Mouse (Mus musculus) spleen, postnatal 14 days (tissue): ENCODE results near the gene Insl5.

Source experiments
- DNase-seq, 2 experiments: peaks; one replicate each; pipeline ENCODE4 v3.0.0; 2021 to 2022; ENCODE audit warnings: low spot score in 2 of 2

Gene Insl5

GRCm38 (mm10) chr4:102990016-102990415, 36.6 kb downstream of the Insl5 start:
- DNase-seq = no peak

- no peak for DNase-seq
Measured at GRCm38 (mm10) chr4:102989391-102989790, 37.3 kb downstream of the Insl5 start.

- no peak for DNase-seq
Measured at GRCm38 (mm10) chr4:102988526-102988925, 38.1 kb downstream of the Insl5 start.

GRCm38 (mm10) chr4:102987756-102988155, 38.9 kb downstream of the Insl5 start:
- no peak for DNase-seq

- DNase-seq = no peak
Measured at GRCm38 (mm10) chr4:102987325-102987724, 39.3 kb downstream of the Insl5 start.

GRCm38 (mm10) chr4:102986917-102987316, 39.7 kb downstream of the Insl5 start:
- DNase-seq = peak in 1 of 2 experiments; percentile 13

DNA sequence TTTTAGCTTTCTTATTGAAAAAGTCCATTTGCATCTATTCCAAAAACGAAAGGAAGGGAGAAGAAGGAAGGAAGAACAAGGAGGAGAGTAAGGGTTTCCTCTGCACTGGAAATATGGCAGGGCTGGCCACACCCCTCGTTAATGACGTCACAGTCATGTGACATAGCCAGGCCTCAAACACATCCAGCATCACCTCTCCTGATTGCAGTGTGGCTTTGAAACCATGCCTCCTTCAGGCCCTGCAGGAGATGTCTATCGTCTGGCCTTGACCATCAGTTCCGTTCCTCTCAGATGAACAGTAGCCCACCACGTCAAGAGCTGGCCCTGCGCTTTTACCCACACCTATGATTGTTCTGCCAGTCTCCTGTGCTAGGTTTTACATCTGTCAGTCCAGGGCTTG, 40.5 kb downstream of the Insl5 start:
- no peak for DNase-seq

DNA sequence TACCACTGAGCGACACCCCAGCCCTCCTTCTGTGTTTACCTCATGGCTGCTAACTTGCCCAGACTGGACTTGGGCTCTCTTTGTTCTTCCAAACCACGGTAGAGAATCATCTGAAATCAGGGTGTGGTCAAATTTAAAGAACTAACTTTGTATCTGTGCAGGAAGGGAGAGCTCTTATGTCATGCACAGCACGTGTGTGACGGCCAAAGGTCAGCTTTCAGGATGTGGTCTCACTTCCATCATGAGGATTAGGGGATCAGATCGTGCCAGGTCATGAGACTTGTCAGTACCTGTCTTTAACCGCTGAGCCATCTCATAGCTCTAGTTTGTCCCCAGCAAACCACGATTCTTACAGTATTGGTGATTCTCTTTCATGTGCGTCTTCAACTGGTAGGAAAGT, 44.9 kb downstream of the Insl5 start:
- DNase-seq = no peak

DNA sequence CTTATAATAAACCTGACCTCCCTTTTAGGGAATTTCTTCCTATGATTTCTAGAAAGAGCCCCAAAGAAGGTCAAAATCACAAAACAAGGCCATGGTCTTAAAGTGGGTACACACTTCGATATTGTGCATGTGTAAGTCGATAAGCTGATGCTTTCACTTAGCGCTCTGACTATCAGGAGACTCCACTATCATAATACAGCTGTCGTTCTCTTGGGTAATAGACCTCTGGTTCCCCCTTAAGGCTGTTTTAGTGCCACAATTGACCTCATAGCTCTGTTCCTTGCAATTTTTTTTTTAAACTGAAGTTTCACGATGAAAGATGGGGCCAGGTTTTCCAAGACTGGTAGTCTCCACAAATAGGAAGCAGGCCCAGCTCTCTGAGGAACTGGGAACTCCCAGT, 47.3 kb downstream of the Insl5 start:
- no peak for DNase-seq

GRCm38 (mm10) chr4:102978440-102978839, 48.2 kb downstream of the Insl5 start, which contains the start of gene Tctex1d1:
Tctex1d1 (plus strand) TSS chr4:102978606.
- no peak for DNase-seq

DNA sequence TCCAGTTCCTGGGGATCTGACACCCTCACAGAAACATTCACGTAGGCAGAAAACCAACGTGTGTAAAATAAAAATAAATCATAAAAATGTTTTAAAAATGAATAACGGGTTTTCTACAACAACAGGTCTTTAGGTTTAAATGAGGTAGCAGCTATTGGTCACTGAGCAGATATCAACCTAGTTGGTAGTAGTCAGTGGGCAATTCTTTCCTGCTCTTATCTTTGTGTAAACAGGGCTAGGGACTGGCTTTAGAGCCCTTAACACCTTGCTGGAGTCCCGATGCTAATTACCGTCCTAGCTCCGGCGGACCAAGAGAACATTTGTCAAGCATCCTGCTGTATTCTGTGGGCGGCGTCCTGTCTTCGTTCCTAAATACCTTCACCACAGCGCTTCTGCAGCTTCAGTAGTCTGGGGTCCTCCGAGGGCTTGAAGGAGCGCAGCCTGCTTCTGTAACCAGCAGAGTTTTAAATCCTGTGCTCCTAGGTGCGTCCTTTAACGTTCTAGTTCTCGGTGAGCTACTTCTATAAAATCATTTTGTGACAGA, 48.8 kb downstream of the Insl5 start:
- no peak for DNase-seq

DNA sequence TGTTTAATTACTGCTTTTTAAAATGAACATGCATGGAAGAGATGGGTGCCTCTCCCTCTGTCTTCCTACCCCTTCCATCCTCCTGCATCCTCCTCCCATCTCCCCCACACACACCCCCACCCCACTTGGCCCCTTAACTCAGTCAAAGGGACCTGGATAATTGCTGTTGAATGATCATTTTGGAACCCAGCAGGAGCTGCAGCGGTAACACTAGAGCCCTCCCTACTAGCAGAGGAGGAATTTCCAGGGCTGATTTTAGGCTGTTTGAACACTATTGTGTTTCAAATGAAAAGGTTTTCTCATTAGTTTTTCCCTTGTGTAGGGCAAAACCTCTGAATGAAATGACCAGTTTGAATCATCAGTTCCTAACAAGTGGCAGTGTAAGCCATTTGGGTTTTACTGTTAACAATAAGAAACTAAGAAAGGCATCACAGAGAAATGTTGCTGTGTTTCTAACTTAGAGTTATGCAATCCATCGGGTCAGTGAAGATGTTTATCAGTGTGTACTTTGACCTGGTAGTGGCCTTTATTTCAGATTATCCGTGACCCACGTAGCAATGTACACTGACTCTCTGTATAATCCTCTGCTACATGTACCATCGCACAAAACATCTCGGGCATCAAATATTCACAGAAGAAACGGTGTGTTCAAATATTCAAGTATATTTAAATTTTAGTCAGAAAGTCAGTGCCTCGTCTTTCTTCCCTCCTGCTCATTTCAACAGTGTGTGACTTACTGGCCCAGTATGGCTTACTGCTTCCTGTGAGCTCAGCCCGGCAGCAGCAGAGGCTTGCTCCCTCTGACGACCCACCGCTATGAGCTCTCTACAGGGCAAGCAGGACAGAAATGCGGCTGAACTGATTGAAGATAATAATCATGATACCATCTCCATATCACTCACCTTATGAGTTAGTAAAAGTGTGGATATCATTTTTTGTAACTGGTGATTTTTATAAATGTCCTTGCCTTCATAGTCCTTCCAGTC, 50.1 kb downstream of the Insl5 start:
- no peak for DNase-seq

GRCm38 (mm10) chr4:102974172-102974571, 52.5 kb downstream of the Insl5 start:
- no peak for DNase-seq

DNA sequence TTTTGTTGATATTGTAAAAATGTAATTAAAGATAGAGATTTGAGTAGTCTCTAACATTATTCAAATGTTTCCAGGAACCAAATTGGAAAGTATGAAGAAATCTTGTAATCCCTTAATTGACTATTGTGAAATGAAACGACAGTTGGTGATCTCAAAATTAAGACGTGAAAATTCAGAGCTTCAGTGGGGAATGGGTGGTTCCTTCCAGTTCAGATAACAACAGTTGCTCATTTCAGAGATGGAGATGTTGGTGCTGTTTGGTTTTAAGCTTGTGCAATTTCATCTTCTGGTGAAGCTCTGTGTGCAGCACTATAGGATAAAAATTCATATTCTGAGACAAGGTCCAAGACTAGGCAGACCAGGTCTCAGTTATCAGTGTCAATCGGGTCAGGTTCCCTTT, 54.6 kb downstream of the Insl5 start:
- DNase-seq = no peak

GRCm38 (mm10) chr4:102971159-102971558, 55.5 kb downstream of the Insl5 start:
- DNase-seq = no peak

GRCm38 (mm10) chr4:102969599-102969998, 57.0 kb downstream of the Insl5 start:
- no peak for DNase-seq
